Mouse (Mus musculus): ENCODE measurements around the gene Fam98b. TPM values are rescaled to one million over a fixed set of nuclear protein-coding genes. Genes with fewer than 3 reads are reported as not detected.

The Fam98b gene
- polyA plus RNA-seq, 1 experiment from 2014 or later, result 6.6 TPM

GRCm38 (mm10) chr2:117304941-117305340 lies 55.4 kb downstream of the Fam98b start:
- WGBS, result 80% methylated on average over 5 of the region's 5 CpGs
- H3K4me2 ChIP-seq, result no peak overlapping the region
- H3K4me1 ChIP-seq (replicated peaks), result no peaks in the 10 kb centered on the region
- H3K9me3 ChIP-seq (replicated peaks), result no peaks in the 10 kb centered on the region
- no peak for ATAC-seq (ENCODE audit: insufficient number of reproducible peaks, low FRiP score)
- no peaks in the 10 kb centered on the region for H3K27me3 ChIP-seq (replicated peaks)
- no peak overlapping the region for H3K4me3 ChIP-seq
- no peaks in the 10 kb centered on the region for H3K36me3 ChIP-seq
- H3K27ac ChIP-seq (ENCODE audit: poor library complexity, severe bottlenecking), result no peak overlapping the region
- no peak overlapping the region for H3K9ac ChIP-seq

- no peak overlapping the region for H3K9ac ChIP-seq
- H3K4me1 ChIP-seq (replicated peaks), result no peaks in the 10 kb centered on the region
- H3K4me3 ChIP-seq, result no peak overlapping the region
- no peak overlapping the region for H3K27ac ChIP-seq (ENCODE audit: poor library complexity, severe bottlenecking)
- no peak for ATAC-seq (ENCODE audit: insufficient number of reproducible peaks, low FRiP score)
- no peaks in the 10 kb centered on the region for H3K27me3 ChIP-seq (replicated peaks)
- H3K9me3 ChIP-seq (replicated peaks), result no peaks in the 10 kb centered on the region
- H3K36me3 ChIP-seq, result no peaks in the 10 kb centered on the region
- H3K4me2 ChIP-seq, result no peak overlapping the region
- 80% methylated on average over 3 of the region's 3 CpGs for whole genome bisulfite sequencing
Observed at GRCm38 (mm10) chr2:117307959-117308358, 58.4 kb downstream of the Fam98b start.

GRCm38 (mm10) chr2:117309046-117309445 lies 59.5 kb downstream of the Fam98b start:
- no peaks in the 10 kb centered on the region for H3K4me1 ChIP-seq (replicated peaks)
- H3K9ac ChIP-seq, result no peak overlapping the region
- WGBS, result 68% methylated on average over 2 of the region's 2 CpGs
- H3K27me3 ChIP-seq (replicated peaks), result no peaks in the 10 kb centered on the region
- no peak for ATAC-seq (ENCODE audit: insufficient number of reproducible peaks, low FRiP score)
- H3K4me3 ChIP-seq, result no peak overlapping the region
- H3K36me3 ChIP-seq, result no peaks in the 10 kb centered on the region
- no peak overlapping the region for H3K4me2 ChIP-seq
- H3K27ac ChIP-seq (ENCODE audit: poor library complexity, severe bottlenecking), result no peak overlapping the region
- H3K9me3 ChIP-seq (replicated peaks), result no peaks in the 10 kb centered on the region

GRCm38 (mm10) chr2:117311349-117311748 lies 61.8 kb downstream of the Fam98b start:
- WGBS, result 69% methylated on average over 1 of the region's 1 CpGs
- H3K27ac ChIP-seq (ENCODE audit: poor library complexity, severe bottlenecking), result no peak overlapping the region
- H3K27me3 ChIP-seq (replicated peaks), result no peaks in the 10 kb centered on the region
- no peaks in the 10 kb centered on the region for H3K36me3 ChIP-seq
- no peak overlapping the region for H3K4me3 ChIP-seq
- no peaks in the 10 kb centered on the region for H3K4me1 ChIP-seq (replicated peaks)
- H3K4me2 ChIP-seq, result no peak overlapping the region
- H3K9ac ChIP-seq, result no peak overlapping the region
- no peak for ATAC-seq (ENCODE audit: insufficient number of reproducible peaks, low FRiP score)
- no peaks in the 10 kb centered on the region for H3K9me3 ChIP-seq (replicated peaks)

- ATAC-seq (ENCODE audit: insufficient number of reproducible peaks, low FRiP score), result no peak
- Histone ChIP-seq H3K4me1 (replicated peaks) (no peaks in the 10 kb centered on the region), H3K4me2 (no peak overlapping the region)
Observed at GRCm38 (mm10) chr2:117312030-117312429, 62.5 kb downstream of the Fam98b start.

GRCm38 (mm10) chr2:117312441-117312895 lies 62.9 kb downstream of the Fam98b start:
- no peak overlapping the region for H3K27ac ChIP-seq (ENCODE audit: poor library complexity, severe bottlenecking)
- no peaks in the 10 kb centered on the region for H3K27me3 ChIP-seq (replicated peaks)
- no peaks in the 10 kb centered on the region for H3K9me3 ChIP-seq (replicated peaks)
- no peak overlapping the region for H3K4me2 ChIP-seq
- H3K4me3 ChIP-seq, result no peak overlapping the region
- ATAC-seq (ENCODE audit: insufficient number of reproducible peaks, low FRiP score), result no peak
- no peaks in the 10 kb centered on the region for H3K4me1 ChIP-seq (replicated peaks)
- H3K36me3 ChIP-seq, result no peaks in the 10 kb centered on the region
- H3K9ac ChIP-seq, result no peak overlapping the region
- WGBS, result 68% methylated on average over 7 of the region's 7 CpGs

More at GRCm38 (mm10) chr2:117312030-117312429, 62.5 kb downstream of the Fam98b start:
- Histone ChIP-seq H3K9ac (no peak overlapping the region), H3K9me3 (replicated peaks) (no peaks in the 10 kb centered on the region), H3K27ac (ENCODE audit: poor library complexity, severe bottlenecking) (no peak overlapping the region), H3K27me3 (replicated peaks) (no peaks in the 10 kb centered on the region), H3K4me3 (no peak overlapping the region), H3K36me3 (no peaks in the 10 kb centered on the region)
- WGBS, result 63% methylated on average over 2 of the region's 2 CpGs

GRCm38 (mm10) chr2:117313586-117314235 lies 64.2 kb downstream of the Fam98b start:
- Histone ChIP-seq H3K4me3 (no peak overlapping the region), H3K4me1 (replicated peaks) (no peaks in the 10 kb centered on the region), H3K27ac (ENCODE audit: poor library complexity, severe bottlenecking) (no peak overlapping the region), H3K9me3 (replicated peaks) (no peaks in the 10 kb centered on the region), H3K4me2 (no peak overlapping the region), H3K36me3 (no peaks in the 10 kb centered on the region), H3K9ac (no peak overlapping the region), H3K27me3 (replicated peaks) (no peaks in the 10 kb centered on the region)
- WGBS, result 86% methylated on average over 5 of the region's 5 CpGs
- no peak for ATAC-seq (ENCODE audit: insufficient number of reproducible peaks, low FRiP score)

- Histone ChIP-seq H3K4me3 (no peak overlapping the region), H3K4me1 (replicated peaks) (no peaks in the 10 kb centered on the region), H3K27ac (ENCODE audit: poor library complexity, severe bottlenecking) (no peak overlapping the region), H3K27me3 (replicated peaks) (no peaks in the 10 kb centered on the region), H3K36me3 (no peaks in the 10 kb centered on the region), H3K9me3 (replicated peaks) (no peaks in the 10 kb centered on the region), H3K4me2 (no peak overlapping the region), H3K9ac (no peak overlapping the region)
- 70% methylated on average over 3 of the region's 3 CpGs for WGBS
- ATAC-seq (ENCODE audit: insufficient number of reproducible peaks, low FRiP score), result no peak
Observed at GRCm38 (mm10) chr2:117318991-117319390, 69.5 kb downstream of the Fam98b start.

Other genes with a start within 250 kb of the Fam98b start
- 13.8 and 14.7 TPM in 2 replicates for gene Spred1, start 128.4 kb upstream of the Fam98b start, polyA plus RNA-seq (2016; fragmentation: Nextera tagmentation; extraction: Ambion mirVana)
- 0.14 and 0.17 TPM in 2 replicates for gene Rasgrp1, start 93.3 kb downstream of the Fam98b start, polyA plus RNA-seq (2016; fragmentation: Nextera tagmentation; extraction: Ambion mirVana)

Measured in heart, embryonic 12.5 days (tissue).